Mouse (Mus musculus) c-Kit-positive CD71-negative TER-119-negative erythroid progenitor cells, embryonic 14.5 days (primary cell): ENCODE results near the gene Itgbl1.
"Not testable (repeated sequence)": the region's sequence is repeated elsewhere in the genome, so short reads cannot be mapped to it uniquely, and the experiment has no call there.

ENCODE experiments used
- DNase-seq: peaks from one replicate; pipeline ENCODE4 v3.0.0-alpha.2; 2013; ENCODE audit warnings: low read depth

Itgbl1 gene

DNA sequence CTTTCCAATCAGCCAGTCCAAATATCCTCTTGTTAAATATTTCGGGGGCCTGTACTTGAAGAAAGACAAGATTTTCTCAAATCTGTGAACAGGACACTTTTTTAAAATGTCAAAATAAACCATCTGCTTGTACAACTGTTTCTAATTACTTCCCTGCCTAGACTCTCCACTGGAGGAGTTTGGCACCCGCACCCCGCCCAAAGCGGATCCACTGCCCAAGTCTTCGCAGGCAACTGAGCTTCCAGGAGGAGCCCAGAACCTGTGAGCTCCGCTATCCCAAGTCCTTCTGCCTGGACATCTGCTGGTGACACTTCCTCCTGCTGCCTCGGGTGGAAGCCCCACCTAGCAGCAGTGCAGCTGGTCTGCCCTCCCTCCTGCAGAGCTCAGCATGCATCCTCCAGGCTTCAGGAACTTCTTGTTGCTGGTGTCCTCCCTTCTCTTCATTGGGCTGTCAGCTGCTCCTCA lies at the start of gene Itgbl1:
Gene Itgbl1, plus strand, starts transcription at position 51 of the 465 bp plus-strand sequence.
- DNase-seq = no peak

DNA sequence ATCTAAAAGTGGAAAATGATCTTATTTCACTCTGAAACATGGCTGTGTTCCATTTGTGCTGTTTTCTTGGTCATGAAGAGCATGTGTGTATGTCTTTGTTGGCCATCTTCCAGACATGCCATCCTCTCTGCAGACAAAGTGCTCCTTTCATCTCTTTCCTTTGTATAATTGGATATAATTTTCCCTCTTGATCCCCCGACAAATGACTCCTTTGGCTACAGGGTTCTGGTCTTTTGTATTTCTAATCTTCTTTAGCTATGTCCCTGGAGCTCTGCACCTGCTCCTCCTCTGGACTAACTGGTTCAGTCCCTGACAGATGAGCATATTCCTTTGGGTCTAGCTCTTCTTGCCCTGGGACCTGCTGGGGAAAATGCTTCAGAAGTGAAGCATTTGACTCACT lies 36.8 kb upstream of the Itgbl1 start:
- DNase-seq = no peak

DNA sequence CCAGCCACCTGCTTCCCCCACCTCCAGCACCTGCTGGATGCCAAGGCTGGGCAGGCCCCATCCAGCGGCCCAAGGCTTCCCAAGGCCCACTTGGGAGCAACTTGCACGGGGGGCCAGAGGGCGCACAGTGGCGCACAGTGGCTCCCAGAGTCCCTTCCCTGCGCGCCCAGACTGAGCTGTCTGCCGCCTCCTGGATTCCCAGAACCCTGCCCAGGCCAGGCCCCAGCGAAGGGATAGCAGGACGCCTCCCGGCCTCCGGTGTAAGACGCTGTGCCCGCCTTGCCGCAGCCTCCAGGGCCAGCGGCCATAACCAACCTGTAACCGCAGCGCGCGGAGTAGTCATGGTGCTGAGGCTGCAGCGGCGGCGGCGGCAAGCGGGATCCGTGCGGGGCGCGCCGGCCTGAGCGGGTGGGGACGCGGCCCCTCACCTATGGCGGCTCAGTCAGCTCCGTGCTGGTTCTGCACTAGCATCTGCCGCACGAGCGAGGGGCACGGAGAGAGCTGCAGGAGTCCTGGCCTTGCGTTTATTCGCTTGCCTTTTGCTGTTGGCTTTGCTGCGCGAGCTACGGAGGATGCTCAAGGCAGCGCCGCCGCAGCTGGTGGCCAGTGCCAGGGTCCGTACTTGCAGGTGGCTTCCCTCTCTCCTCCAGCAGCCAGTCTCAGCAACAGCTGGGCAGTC lies 33.1 kb upstream of the Itgbl1 start, which contains the start of gene Nalcn:
Gene Nalcn, minus strand, starts transcription at position 644 of the 679 bp plus-strand sequence.
- DNase-seq = no peak

DNA sequence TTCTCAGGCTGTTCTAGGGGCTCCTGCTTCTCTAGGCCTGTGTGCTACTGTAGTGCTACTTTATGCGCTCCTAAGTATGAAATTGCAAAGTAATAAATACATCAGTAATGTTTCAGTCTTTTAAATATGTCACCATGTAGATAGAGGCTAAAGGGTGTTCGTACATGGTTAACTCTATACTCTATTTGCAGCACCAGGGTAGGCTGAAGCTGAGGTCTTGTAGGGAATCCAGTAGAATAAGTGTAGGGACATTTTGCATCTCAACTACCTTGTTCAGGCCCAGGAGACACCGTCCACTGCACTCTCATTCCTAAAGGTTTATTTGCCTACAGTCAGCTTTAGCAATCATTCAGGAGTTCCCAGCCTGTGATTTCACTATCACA lies 32.6 kb upstream of the Itgbl1 start:
- no peak for DNase-seq

DNA sequence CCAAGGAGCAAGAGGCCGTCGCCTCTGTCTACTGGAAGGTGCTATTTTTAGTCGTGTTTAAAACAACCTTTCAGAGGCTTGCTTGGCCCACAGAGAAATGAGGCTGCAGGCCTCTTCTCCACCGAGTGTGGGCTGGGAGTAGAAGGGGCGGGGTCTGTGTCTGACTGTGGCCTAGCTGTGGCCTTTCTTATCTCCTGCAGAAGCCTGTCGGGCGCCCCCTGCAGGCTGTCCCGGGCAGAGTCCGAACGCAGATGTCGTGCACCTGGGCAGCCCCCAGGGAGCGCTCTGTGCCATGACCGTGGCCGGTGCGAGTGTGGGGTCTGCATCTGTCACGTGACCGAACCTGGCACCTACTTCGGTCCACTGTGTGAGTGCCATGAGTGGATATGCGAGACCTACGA lies 1.3 kb downstream of the Itgbl1 start:
- peak; percentile 9 for DNase-seq

DNA sequence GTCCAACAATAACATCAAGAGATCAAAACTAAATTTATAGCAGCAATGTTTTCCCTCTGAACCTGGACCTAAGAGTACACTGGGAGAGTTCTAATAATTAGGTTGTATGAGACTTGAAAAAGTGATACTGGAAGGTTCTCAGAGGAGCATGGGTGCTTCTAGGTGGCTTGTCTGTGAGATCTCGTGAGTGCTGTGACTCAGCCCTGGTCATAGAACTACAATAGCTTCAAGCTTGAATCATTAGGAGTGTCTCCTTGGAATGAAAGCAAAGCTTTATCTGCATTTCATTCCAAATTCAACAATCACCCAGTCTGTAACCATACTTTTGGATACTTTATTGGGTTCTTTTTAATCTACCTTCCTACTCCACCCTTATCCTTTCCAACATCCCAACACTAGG lies 2.6 kb downstream of the Itgbl1 start:
- DNase-seq = no peak

DNA sequence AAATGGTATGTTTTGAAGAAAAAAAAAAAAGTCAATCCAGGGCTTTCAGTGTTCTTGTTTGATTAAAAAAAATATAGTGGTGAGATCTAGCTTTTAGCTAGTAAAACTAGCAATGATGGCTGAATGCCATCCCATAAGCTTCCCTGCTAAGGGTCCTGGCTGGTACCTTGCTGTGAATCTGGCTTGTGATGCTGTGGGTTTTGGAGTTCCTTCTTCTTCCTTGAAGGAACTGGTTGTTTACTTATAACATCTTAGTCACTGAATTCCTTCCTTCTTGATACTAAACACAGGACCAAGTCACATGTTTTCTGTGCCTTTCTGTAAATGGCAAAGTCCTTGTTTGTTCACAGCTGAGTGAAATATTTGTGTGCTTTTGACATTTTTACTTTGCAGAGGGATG lies 3.4 kb downstream of the Itgbl1 start:
- no peak for DNase-seq

- no peak for DNase-seq
Measured at GRCm38 (mm10) chr14:123664451-123664850, 4.7 kb downstream of the Itgbl1 start.

DNA sequence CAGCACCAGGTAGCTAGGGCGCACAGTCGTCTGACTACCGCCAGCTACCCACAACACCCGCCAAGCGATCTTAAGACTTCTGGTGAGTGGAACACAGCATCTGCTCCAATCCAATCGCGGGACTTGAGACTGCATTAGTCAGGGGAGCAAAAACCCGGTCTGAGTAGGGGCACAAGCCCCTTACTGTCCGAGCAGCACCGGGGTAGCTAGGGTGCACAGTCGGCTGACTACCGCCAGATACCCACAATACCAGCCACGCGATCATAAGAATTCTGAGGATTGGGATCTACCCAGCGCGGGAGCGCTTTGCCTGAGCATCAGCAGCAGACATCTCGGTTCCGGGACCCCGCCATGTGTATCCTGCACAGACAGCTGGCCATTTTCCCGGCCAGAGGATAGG lies 11.3 kb downstream of the Itgbl1 start:
- DNase-seq = not testable (repeated sequence)

GRCm38 (mm10) chr14:123678091-123678490 lies 18.3 kb downstream of the Itgbl1 start:
- DNase-seq = no peak

DNA sequence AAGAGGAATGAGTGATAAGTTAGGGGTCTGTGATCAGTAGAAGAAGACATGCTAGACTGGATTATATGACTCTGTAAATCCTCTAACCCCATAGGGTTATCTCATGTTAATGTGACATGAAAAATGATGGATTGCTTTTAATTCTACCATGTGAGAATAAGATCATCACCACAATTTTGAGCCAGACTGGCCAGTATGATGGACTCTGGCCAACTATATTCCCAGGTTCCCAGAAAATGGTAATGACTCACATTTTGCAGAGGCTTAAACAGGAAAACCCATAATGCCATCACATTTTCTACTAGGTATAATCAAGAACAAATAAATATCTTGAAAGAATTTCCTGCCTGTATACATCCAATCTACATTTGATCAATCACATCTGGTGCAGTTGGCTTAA lies 55.0 kb downstream of the Itgbl1 start:
- no peak for DNase-seq

DNA sequence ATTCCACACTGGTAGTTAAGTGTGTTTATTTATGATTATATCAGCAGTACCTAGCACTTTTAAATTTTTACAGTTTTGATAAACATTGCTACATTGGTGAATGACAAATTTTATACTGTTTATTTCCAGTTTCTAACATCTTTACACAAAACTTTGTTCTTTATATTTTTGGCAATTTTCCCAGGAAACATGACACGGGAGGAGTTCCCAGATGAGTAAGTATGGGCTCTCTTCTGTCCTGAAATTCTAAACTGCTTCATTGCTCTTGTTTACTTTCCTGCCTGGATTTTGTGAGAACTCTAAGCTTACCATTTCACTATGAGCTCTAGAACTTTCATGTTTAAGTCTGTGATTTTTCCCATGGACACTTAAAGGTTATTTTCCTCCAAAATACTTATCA lies 82.3 kb downstream of the Itgbl1 start:
- no peak for DNase-seq

DNA sequence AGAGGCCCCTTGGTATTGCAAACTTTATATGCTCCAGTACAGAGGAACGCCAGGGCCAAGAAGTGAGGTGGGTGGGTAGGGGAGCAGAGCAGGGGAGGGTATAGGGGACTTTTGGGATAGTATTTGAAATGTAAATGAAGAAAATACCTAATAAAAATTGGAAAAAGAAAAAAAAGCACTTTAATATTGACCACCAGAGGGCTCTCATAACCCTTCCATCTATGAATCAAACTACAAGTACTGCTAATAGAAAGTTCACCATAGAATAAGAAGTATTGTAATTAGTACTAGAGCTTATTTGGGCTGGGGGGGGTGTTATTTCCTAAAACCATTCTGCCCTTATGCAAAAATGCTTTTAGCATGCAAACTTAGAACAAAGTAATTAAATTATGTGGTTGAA lies 91.2 kb downstream of the Itgbl1 start:
- DNase-seq = no peak

- no peak for DNase-seq
Measured at GRCm38 (mm10) chr14:123759534-123759933, 99.8 kb downstream of the Itgbl1 start.

DNA sequence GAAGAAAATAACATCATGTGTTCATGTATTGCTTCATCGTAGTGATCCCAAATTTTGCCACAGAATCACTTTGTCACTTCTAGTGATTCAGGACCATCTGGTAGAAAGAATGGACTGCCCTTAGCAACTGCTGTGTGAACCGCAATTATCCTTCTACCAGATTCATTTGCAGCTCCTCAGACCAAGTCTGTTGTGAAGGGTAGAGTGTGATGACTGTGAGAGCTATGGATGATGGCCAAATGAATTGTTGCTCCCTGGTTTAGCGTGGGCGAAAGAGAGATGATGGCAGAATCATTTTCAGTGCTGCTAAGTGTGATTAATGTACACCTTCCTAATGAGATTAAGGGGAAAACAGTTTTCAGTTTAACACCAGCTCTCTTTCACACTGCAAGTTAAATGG lies 100.3 kb downstream of the Itgbl1 start:
- no peak for DNase-seq

DNA sequence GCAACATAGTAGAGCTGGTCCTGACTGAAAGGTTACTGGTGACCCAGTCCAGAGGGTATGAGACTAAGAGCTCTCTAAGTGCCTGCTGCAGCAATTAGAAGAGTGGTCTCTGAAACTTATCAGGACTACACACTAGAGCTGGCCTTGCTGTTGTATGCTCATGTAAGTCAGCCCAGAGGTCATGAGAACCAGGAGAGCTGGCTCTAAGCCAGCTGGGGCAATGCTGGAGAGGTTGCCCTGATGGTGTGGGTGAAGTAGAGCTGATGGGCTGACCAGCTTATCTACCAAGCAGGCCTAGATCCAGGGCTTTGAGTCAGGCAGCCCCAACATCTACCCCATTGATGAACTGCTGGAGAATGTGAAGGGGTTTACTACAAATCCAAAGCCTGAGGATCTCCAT lies 142.0 kb downstream of the Itgbl1 start:
- DNase-seq = no peak

DNA sequence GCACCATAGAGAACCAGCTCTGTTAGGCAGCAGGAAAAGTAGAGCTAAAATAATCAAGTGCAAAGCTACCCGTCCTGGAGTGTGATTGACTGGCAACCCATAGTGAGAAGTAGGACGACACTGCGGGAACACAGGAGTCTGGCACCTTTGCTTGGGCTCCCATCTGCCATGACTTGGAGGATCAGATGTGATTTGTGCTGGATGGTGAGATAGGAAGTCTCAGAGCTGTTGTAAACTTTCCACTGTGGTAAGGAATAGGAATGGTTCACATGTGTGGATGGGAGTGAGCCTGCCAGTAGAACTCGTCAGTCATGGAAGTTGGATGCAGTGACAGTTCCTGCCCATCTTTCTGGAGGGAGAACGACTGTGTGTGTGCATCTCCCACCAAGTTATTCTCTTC lies 177.9 kb downstream of the Itgbl1 start:
- no peak for DNase-seq

GRCm38 (mm10) chr14:123843675-123844425 lies 184.1 kb downstream of the Itgbl1 start:
- DNase-seq = no peak

DNA sequence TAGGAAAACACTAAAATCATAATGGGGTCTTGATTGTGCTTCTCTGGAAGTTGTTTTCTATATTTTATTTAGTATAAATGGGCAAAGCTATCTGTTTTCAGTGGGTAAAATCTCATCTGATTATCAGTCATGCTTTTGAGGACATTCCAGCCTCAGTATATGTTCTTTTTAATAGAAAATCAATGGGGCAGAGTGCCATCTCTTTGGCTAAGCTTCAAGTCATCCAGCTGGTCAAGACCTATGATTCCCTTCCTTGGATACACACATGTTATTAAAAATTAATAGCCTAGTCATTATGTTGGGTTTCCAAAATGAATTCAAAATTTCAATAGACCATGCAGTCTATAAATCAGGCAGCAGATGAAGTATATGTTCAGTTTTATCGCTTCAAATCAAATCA lies 204.8 kb downstream of the Itgbl1 start:
- DNase-seq = no peak

DNA sequence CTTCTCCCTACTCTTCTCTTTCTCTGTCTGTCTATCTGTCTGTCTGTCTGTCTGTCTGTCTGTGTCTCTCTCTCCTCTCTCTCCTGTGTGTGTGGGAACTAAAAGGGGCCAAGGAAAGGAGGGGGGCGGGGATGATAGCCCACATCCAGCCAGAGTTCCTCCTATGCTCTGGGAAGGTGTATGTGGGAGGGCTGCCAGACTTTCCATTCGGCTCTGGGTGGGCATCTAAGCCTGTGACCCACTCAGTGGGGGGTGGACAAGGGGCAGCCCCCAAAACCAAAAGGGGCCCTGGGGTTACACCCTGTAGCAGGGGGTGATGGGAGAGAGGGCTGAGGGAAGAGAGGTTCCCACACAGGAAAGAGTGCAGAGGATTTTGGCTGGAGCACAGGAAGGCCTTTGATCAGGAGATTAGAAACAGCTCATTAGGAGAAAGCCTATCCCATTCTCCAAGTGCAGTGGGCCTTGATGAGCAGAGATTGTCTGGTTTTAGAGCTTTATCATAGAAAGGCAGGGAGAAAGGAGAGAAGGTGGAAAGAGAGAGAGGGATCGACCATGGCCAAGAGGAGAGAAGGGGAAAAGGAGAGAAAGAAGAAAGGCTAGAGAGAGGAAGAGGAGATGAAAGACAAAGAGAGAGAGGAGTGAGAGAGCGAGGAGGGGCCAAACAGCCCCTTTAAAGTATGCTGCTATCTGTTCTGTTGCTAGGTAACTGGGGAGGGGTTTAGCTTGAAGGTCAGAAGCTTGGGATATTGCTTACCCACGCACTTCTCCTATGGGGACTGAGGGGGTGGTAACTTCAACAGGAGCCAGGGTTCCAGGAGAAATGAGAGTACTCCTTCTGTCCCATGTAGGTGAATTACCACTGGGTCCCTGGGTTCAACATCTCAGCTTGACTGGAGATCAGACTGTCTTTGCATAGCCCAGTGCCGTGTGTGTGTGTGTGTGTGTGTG lies 206.3 kb downstream of the Itgbl1 start:
- no peak for DNase-seq

- DNase-seq = no peak
Measured at GRCm38 (mm10) chr14:123927903-123928302, 268.1 kb downstream of the Itgbl1 start.

GRCm38 (mm10) chr14:123966531-123966930 lies 306.8 kb downstream of the Itgbl1 start:
- DNase-seq = no peak
